Mouse (Mus musculus): ENCODE results near the gene Nit1. TPM values are rescaled to one million over a fixed set of nuclear protein-coding genes. Genes with fewer than 3 reads are reported as not detected.

Gene Nit1
- polyA plus RNA-seq (2015; fragmentation: Nextera tagmentation; extraction: Ambion mirVana) = 43.5 and 43.9 TPM in 2 replicates

DNA sequence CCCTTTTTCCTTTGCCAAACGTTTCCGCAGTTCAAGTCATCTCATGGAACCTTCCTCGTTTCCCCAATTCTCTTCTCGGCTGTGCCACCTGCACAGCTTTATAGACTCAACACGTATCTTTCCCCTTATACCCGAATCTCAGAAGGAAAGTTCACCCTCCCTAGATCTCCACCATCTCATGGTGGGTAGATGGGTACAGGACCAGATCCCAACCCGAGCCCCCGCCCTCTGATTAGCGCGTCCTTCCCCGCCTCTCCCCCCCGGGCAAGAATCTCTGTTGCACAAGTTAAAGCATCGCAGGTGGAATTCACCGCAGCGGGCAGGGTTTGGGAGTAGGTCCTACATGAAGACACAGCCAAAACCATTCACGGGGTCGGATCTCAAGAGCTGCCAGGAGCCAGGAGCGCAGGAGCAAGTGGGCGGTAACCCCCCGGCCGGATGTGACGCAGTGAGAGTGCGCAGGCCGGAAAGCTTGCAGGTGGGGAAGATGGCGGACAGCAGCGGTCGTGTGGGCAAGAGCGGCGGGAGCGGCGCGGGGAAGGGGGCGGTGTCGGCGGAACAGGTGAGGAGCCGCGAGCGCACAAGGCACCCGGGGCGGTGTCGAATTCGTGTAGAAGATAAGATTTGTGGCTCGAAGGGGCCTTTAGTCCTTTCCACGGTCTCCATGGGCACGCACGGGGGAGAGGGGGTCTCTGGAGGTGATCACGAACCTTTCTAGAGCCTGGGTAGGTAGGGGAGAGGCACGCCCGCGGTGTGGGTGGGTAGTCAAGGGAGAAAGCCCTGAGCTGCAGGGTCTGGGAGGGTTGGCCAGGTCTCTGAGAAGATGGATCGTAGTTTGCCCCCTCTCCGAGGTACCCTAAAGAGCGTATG lies at the start of gene Nit1, which contains the start of gene Pfdn2:
TSS of gene Nit1 (minus strand) at position 422 of the 870 bp plus-strand sequence.
TSS of gene Pfdn2 (plus strand) at position 446 of the 870 bp plus-strand sequence.
- Histone ChIP-seq H3K4me2 (replicated peaks) (peak within 1 kb of the TSS; percentile 86), H3K4me1 (peaks cover 22% of the 10 kb centered on the region), H3K9ac (peak within 1 kb of the TSS; percentile 84), H3K27me3 (no peaks in the 10 kb centered on the region), H3K9me3 (peaks cover 7% of the 10 kb centered on the region), H3K36me3 (peaks cover 39% of the 10 kb centered on the region), H3K27ac (peak within 1 kb of the TSS; percentile 74), H3K4me3 (peak within 1 kb of the TSS; percentile 73)
- ATAC-seq (ENCODE audit: low FRiP score, low read depth) = peak; percentile 95
- WGBS = 1% methylated on average over 53 of the region's 53 CpGs

- H3K9ac ChIP-seq = no peak overlapping the region
- no peak overlapping the region for H3K27ac ChIP-seq
- H3K9me3 ChIP-seq = no peaks in the 10 kb centered on the region
- H3K27me3 ChIP-seq = no peaks in the 10 kb centered on the region
- peaks cover 12% of the 10 kb centered on the region for H3K4me1 ChIP-seq
- no peak for ATAC-seq (ENCODE audit: low FRiP score, low read depth)
- no peak overlapping the region for H3K4me2 ChIP-seq (replicated peaks)
- WGBS = 62% methylated on average over 4 of the region's 4 CpGs
- no peak overlapping the region for H3K4me3 ChIP-seq
- H3K36me3 ChIP-seq = no peaks in the 10 kb centered on the region
Measured at GRCm38 (mm10) chr1:171390101-171390500, 44.7 kb upstream of the Nit1 start.

- H3K36me3 ChIP-seq = no peaks in the 10 kb centered on the region
- H3K9me3 ChIP-seq = no peaks in the 10 kb centered on the region
- no peak within 1 kb of the TSS for H3K4me2 ChIP-seq (replicated peaks)
- WGBS = 78% methylated on average over 15 of the region's 15 CpGs
- H3K27me3 ChIP-seq = peaks cover 8% of the 10 kb centered on the region
- H3K4me3 ChIP-seq = no peak within 1 kb of the TSS
- no peak for ATAC-seq (ENCODE audit: low FRiP score, low read depth)
- H3K27ac ChIP-seq = no peak within 1 kb of the TSS
- H3K4me1 ChIP-seq = peaks cover 12% of the 10 kb centered on the region
- no peak within 1 kb of the TSS for H3K9ac ChIP-seq
Measured at GRCm38 (mm10) chr1:171388376-171389102, 43.1 kb upstream of the Nit1 start, which contains the start of gene Arhgap30. Gene Arhgap30 (plus strand): TSS chr1:171388954.

DNA sequence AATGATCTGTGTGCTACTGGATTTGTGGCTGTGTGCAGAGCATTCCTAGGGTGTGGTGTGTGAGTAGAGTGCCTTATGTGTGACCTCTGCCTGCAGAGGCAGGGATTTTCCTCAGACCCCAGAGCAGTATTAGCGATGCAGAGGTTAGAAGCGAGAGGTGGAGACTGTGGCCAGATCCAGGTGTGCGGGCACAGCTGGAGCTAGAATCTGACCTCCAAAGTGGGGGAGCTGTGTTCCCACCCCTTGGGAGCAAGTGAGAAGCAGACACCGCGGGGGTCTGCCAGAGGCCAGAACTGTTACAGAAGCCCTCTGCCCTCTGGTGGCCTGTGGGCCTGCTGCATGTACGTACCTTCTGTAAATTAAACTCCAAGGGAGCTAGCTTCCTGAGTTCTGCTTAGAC lies 41.7 kb upstream of the Nit1 start:
- H3K27ac ChIP-seq = peak overlapping the region; percentile 7; the same call in 1 of the 2 replicates
- ATAC-seq (ENCODE audit: low FRiP score, low read depth) = peak; percentile 57
- no peak overlapping the region for H3K4me3 ChIP-seq
- no peaks in the 10 kb centered on the region for H3K36me3 ChIP-seq
- H3K4me2 ChIP-seq (replicated peaks) = peak overlapping the region; percentile 41; the same call in 1 of the 2 replicates
- H3K9me3 ChIP-seq = no peaks in the 10 kb centered on the region
- no peak overlapping the region for H3K9ac ChIP-seq
- H3K27me3 ChIP-seq = peaks cover 18% of the 10 kb centered on the region
- WGBS = 7% methylated on average over 6 of the region's 6 CpGs
- peaks cover 12% of the 10 kb centered on the region for H3K4me1 ChIP-seq

DNA sequence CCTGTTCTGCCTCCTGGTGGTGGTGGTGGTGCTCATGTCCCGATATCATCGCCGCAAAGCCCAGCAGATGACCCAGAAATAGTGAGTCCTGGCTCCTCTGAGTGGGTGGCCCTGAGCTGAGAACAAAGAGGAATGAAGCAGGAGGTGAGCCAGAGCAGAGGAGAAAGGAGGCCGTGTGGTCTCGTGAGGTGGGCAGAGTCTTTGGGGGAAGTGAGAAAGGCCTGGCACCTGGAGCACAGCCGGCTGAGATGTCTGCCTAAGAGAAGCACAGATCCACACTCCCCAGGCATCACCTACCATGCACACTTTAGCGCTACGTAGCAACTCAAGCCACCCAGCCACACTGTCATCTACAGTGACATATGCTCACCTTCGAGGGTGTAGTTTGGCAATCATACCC lies 39.7 kb upstream of the Nit1 start:
- H3K27ac ChIP-seq = no peak overlapping the region
- WGBS = 75% methylated on average over 9 of the region's 9 CpGs
- no peak overlapping the region for H3K4me2 ChIP-seq (replicated peaks)
- peaks cover 35% of the 10 kb centered on the region for H3K27me3 ChIP-seq
- no peaks in the 10 kb centered on the region for H3K9me3 ChIP-seq
- H3K4me3 ChIP-seq = no peak overlapping the region
- H3K9ac ChIP-seq = no peak overlapping the region
- H3K36me3 ChIP-seq = no peaks in the 10 kb centered on the region
- H3K4me1 ChIP-seq = peaks cover 19% of the 10 kb centered on the region
- no peak for ATAC-seq (ENCODE audit: low FRiP score, low read depth)

- no peaks in the 10 kb centered on the region for H3K9me3 ChIP-seq
- H3K4me3 ChIP-seq = no peak overlapping the region
- no peaks in the 10 kb centered on the region for H3K36me3 ChIP-seq
- peaks cover 26% of the 10 kb centered on the region for H3K4me1 ChIP-seq
- no peak for ATAC-seq (ENCODE audit: low FRiP score, low read depth)
- WGBS = 63% methylated on average over 9 of the region's 9 CpGs
- no peak overlapping the region for H3K4me2 ChIP-seq (replicated peaks)
- H3K27ac ChIP-seq = no peak overlapping the region
- H3K9ac ChIP-seq = no peak overlapping the region
- H3K27me3 ChIP-seq = peaks cover 43% of the 10 kb centered on the region
Measured at GRCm38 (mm10) chr1:171384361-171384760, 38.9 kb upstream of the Nit1 start.

GRCm38 (mm10) chr1:171382096-171382620 lies 36.7 kb upstream of the Nit1 start:
- Histone ChIP-seq H3K27me3 (peaks cover 57% of the 10 kb centered on the region), H3K4me3 (no peak overlapping the region)

DNA sequence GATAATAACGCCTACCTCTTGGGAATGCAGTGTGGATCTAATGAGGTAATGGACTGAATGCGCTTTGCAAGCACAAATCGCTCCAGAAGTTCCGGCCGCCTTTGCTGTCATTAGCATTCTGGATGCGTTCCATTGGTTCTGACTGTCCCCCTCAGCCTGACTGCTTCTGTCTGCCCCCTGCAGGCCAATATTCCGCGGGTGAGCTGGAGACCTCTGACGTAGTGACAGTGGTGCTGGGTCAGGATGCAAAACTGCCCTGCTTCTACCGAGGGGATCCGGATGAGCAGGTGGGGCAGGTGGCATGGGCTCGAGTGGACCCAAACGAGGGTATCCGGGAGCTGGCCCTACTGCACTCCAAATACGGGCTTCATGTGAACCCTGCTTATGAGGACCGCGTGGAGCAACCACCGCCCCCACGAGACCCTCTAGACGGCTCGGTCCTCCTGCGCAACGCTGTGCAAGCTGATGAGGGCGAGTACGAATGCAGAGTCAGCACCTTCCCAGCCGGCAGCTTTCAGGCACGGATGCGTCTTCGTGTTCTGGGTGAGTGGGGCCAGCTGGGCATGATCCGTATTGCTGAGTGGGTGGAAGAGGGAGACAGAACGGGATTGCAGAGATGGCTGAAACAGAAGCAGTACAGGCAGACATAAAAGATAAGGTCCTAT lies 34.6 kb upstream of the Nit1 start:
- Histone ChIP-seq H3K9me3 (no peaks in the 10 kb centered on the region), H3K4me3 (peak overlapping the region; percentile 27), H3K4me2 (replicated peaks) (peak overlapping the region; percentile 55), H3K27ac (no peak overlapping the region), H3K4me1 (peaks cover 20% of the 10 kb centered on the region), H3K27me3 (peaks cover 63% of the 10 kb centered on the region), H3K36me3 (no peaks in the 10 kb centered on the region), H3K9ac (0 out of 2 replicates have a peak overlapping the region, but pooled peaks have one; percentile 25)
- WGBS = 8% methylated on average over 31 of the region's 31 CpGs
- peak; percentile 34; the same call in 1 of the 2 replicates for ATAC-seq (ENCODE audit: low FRiP score, low read depth)

More at GRCm38 (mm10) chr1:171382096-171382620, 36.7 kb upstream of the Nit1 start:
- 86% methylated on average over 11 of the region's 11 CpGs for WGBS
- no peak overlapping the region for H3K27ac ChIP-seq
- peaks cover 20% of the 10 kb centered on the region for H3K4me1 ChIP-seq
- H3K36me3 ChIP-seq = no peaks in the 10 kb centered on the region
- no peak for ATAC-seq (ENCODE audit: low FRiP score, low read depth)
- H3K4me2 ChIP-seq (replicated peaks) = no peak overlapping the region
- no peaks in the 10 kb centered on the region for H3K9me3 ChIP-seq
- no peak overlapping the region for H3K9ac ChIP-seq

GRCm38 (mm10) chr1:171378298-171378697 lies 32.9 kb upstream of the Nit1 start:
- peaks cover 53% of the 10 kb centered on the region for H3K27me3 ChIP-seq
- no peaks in the 10 kb centered on the region for H3K36me3 ChIP-seq
- 85% methylated on average over 6 of the region's 6 CpGs for WGBS
- peaks cover 34% of the 10 kb centered on the region for H3K4me1 ChIP-seq
- no peak for ATAC-seq (ENCODE audit: low FRiP score, low read depth)
- H3K27ac ChIP-seq = no peak overlapping the region
- no peak overlapping the region for H3K9ac ChIP-seq
- H3K9me3 ChIP-seq = no peaks in the 10 kb centered on the region
- H3K4me3 ChIP-seq = no peak overlapping the region
- no peak overlapping the region for H3K4me2 ChIP-seq (replicated peaks)

DNA sequence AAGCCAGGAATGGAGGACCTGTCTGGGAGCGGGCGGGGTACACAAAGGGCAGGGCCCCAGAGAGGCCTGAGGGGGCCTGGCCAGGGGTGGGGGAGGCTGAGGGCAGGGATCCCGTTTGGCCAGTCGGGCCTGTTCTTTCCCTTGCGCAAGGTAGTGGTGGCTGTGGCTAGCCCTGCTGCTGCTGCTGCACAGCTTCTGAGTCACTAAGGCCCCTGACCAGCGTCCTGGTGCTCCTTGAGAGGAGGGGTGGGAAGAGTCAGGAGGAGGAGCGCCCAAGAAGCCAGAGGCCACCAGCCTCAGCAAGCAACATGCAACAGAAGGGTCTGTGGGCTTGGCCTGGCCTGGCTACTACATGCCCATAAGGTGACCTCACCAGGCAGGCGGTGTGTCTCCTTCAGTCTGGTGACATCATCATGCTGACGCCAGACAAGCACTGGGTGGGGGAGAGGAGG lies 30.2 kb upstream of the Nit1 start:
- Histone ChIP-seq H3K36me3 (no peaks in the 10 kb centered on the region), H3K4me2 (replicated peaks) (no peak overlapping the region), H3K27me3 (peaks cover 57% of the 10 kb centered on the region), H3K9me3 (no peaks in the 10 kb centered on the region), H3K9ac (no peak overlapping the region), H3K4me1 (peaks cover 33% of the 10 kb centered on the region), H3K4me3 (no peak overlapping the region), H3K27ac (no peak overlapping the region)
- 47% methylated on average over 9 of the region's 9 CpGs for WGBS
- no peak for ATAC-seq (ENCODE audit: low FRiP score, low read depth)

- WGBS = 0% methylated on average over 4 of the region's 4 CpGs
- no peak overlapping the region for H3K9ac ChIP-seq
- no peak overlapping the region for H3K4me3 ChIP-seq
- ATAC-seq (ENCODE audit: low FRiP score, low read depth) = 0 out of 2 replicates have a peak, but pooled peaks have one; percentile 31
- no peaks in the 10 kb centered on the region for H3K36me3 ChIP-seq
- H3K27ac ChIP-seq = peak overlapping the region; percentile 10; the same call in 1 of the 2 replicates
- H3K9me3 ChIP-seq = no peaks in the 10 kb centered on the region
- H3K4me2 ChIP-seq (replicated peaks) = peak overlapping the region; percentile 9; the same call in 1 of the 2 replicates
- H3K27me3 ChIP-seq = peaks cover 55% of the 10 kb centered on the region
- peaks cover 20% of the 10 kb centered on the region for H3K4me1 ChIP-seq
Measured at GRCm38 (mm10) chr1:171373946-171374345, 28.5 kb upstream of the Nit1 start.
